Mouse (Mus musculus) right cerebral cortex, postnatal 4 days (tissue): Measurements from ENCODE around the gene Ptms.

Experiments
- DNase-seq: peaks from one replicate; pipeline ENCODE4 v3.0.0-alpha.2; 2022

Ptms gene

GRCm38 (mm10) chr6:124925941-124926340 lies 6.0 kb upstream of the Ptms start:
- DNase-seq = no peak

DNA sequence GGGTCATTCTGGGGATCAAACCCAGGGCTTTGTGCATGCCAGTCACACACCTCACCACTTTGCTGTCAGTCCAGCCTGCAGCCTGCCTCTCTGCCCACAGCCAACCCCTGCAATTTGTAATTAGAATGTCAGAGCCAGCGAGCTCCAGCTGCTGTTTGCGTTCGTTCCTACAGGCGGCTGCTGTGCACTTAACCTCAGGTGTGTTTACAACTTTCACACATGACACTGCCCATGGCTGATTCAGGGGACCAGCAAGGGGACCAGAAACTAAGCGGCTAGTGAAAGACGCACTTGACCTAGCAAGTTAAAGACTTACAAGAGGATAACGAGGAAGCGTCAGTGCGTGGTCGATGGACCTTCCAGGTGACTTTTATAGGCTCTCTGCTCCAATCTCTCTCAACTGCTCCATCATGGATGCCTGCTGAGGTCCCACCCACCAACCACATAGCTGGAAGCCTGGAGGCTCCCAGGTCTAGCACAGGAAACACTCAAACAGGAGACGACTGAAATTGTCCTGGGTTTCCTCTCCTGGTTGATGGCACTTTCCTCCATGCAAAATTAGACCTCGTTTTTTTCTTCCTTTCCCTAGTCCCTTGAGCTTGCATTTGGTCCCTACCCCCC lies 5.4 kb upstream of the Ptms start:
- no peak for DNase-seq

- DNase-seq = no peak
Observed at GRCm38 (mm10) chr6:124921539-124921938, 1.6 kb upstream of the Ptms start.

DNA sequence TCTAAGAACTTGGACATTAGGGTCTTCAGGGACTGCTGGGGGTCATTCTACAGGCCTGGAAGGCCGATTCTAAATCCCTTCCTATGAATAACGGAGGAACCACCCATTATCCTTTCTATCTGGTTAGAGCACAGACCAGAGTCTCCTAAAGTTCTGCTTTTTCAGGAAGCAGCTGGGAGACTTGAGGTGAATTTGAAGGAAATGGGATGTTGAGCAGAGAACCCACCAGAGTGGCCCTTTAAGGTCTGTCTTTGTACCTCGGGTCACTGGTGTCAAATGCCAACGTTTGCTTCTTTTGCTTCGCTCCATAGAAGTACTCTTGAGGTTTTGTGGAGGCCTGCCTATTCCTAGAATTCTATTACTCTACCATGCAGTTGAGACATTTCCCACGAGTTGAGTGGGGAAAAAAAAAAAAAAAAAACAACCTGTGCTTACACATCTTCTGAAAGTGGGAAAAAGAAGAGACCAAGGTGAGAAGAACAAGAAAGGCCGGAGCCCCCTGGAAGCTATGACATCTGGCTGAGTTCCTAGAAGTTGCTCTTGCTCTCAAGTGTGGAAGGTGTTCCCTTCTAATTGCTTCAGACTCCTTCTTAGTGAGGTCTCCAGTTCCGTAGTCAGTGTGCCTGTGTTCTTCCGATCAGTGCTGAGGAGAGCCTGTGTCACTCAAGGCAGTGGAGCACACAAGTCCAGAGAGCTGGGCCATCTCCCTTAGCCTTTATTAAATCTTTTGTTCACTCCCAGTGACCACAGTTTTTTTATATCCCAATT lies 599 bp upstream of the Ptms start:
- DNase-seq = no peak

DNA sequence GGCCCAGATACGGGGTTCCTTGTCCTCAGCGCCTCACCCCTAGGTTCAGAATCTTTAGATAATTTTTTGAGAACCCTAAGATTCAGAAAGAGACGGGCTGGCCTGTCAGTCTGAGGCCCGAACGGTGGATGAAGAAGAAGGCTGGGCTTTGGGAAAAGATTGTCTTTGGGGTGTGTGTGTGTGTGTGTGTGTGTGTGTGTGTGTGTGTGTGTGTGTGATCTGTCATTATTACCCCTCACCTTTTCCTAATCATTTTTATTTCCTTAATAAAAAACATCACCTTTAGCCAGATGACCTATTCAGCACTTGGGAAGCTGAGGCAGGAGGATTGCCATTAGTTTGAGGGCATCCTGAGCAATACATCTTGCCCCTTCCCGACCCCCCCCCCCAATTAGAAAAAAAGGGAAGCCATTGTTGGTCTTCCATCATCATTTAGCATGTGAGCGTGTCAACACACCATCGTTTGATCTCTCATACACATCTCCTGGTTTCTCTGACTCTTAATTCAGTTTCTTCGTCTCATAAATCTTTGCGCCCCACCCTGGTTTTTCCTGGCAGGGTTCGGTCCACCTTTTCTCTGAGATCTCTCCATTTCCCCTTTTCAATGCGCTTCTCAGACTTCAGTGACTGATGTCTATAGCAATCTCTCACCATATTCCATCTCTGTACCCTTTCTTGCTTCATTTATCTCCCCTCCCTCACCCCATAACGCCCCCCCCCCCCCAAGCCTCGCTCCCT lies 844 bp downstream of the Ptms start:
- no peak for DNase-seq

DNA sequence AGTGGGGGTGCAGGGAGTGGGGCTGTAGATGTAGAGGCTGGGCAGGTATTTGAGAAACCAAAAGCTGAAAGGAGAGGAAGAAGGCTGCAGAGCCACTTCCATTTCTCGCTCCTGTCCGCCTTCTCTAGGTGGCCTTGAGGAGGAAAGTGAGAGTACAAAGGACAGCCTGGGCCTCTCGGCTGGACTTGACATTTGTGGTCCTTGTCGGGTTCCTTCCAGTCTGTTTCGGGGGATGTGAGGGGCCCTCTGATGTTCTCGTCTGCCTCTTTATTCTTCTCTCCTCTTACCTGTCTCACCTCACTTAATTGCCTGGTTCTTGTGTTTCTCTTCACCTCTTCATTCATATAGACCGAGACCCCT lies 1.6 kb downstream of the Ptms start:
- DNase-seq = no peak

- peak; percentile 94 for DNase-seq
Observed at GRCm38 (mm10) chr6:124917518-124918330, 2.2 kb downstream of the Ptms start.

DNA sequence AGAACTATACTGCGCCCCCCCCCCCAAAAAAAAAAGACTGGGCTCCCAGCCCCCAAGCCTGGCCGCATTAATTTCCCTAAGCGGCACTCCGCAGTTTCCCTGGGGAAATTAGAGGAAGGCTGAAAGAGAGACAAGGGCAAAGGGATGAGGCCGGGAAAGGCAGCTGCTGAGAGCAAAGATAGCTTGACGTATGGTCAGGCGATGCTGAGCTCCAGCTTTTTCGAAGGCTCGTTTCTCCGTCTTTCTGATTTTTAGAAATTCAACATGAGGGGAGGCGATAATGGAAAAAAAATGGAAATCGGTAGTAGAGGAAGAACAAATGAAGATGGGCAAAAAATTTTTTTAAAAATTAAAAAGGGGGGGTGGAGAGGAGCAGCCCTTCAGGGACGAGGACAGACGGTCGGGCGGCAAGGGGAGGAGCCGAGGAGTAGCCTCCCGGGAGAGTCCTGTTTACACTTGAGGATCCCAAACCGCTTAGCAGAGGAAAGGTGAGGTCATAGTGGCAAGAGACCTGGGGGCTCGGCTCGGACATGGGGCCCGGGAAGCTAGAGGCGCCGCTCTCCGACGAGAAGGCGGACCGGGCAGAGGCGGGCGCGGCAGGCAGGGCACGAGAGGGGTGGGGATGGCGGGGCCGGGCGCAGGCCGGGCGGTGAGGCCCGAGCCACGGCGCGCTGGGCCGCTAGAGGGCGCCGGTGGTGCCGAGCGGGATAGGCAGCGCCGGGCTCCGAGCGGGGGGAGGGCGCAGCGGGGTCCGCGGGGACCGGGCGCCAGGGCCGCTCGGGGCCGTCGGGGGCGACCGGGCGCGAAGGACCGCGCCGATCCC lies 3.0 kb downstream of the Ptms start:
- peak; percentile 94 for DNase-seq

GRCm38 (mm10) chr6:124915942-124916694 lies 3.8 kb downstream of the Ptms start:
- no peak for DNase-seq

- no peak for DNase-seq
Observed at GRCm38 (mm10) chr6:124915160-124915941, 4.6 kb downstream of the Ptms start.

- no peak for DNase-seq
Observed at GRCm38 (mm10) chr6:124914511-124914910, 5.4 kb downstream of the Ptms start.

GRCm38 (mm10) chr6:124913721-124914285 lies 6.1 kb downstream of the Ptms start:
- DNase-seq = no peak

DNA sequence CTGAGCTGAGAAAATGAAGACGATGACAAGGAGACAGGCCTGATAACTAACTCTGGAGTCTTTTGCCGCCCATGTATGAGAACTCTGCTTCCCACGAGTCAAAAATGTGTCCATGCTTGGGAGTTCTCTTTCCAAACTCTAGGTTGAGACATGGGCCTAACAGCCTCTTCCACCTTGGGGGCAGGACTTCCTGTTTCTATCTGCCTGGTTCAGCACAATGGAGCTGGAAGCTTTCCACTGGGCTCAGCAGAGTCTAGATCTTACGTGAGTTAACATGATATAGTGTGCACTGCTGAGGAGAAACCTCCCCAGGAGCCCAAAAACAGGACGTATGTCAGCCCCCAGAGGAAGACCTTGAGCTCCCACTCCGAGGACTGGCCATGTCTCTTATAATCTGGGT lies 6.7 kb downstream of the Ptms start:
- DNase-seq = no peak

DNA sequence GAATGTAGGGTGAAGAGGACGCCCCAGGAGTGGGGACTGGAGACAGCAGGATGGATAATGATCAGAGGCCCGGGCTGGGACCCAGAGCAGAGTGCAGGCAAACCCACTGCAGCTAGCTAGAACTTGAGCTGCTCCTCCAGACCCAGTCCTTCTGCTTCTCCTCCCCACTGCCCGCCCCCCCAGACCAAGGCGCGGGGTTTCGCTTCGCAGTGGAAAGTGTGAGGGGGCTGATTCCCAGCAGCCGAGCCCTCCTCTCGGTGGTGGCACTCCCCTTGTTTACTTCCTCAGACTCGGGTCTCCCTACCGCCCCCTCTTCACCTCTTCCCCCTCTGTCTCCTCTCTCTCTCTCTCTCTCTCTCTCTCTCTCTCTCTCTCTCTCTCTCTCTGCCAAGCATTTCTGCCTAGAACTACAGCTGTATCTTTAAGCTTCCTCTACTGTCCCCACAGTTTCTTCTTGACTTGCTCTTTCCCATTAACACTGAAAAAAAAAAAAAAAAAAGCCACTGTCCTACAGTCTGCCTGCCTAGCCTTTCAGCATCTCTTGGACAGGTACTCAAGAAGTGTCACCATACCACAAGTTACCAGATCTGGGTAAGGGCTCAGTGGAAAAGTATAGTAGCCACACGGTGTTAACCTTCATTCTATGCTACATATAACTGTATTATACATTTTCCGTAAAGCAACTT lies 8.2 kb downstream of the Ptms start, which contains the start of gene Lag3:
Lag3 (minus strand) TSS at position 173 of the 686 bp plus-strand sequence.
- no peak for DNase-seq

GRCm38 (mm10) chr6:124910032-124910431 lies 9.9 kb downstream of the Ptms start:
- no peak for DNase-seq

DNA sequence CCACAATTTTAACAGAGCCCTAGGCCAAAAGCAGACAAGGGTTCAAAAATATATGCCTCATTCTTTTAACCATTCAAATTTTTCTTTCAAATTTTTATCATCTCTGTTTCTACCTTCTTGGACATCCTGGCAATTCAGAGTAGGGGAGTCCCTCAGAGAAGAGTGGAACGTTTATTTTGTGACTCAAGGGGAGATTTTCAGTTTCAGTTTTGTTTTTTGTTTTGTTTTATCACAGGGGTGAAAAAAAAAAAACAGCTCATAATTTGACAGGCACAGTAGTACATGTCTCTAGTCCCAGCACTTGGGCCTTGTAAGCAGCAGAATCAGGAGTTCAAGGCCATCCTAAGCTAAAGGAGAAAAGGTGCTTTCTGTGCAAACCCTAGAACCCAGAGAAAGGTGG lies 12.1 kb downstream of the Ptms start:
- DNase-seq = no peak

DNA sequence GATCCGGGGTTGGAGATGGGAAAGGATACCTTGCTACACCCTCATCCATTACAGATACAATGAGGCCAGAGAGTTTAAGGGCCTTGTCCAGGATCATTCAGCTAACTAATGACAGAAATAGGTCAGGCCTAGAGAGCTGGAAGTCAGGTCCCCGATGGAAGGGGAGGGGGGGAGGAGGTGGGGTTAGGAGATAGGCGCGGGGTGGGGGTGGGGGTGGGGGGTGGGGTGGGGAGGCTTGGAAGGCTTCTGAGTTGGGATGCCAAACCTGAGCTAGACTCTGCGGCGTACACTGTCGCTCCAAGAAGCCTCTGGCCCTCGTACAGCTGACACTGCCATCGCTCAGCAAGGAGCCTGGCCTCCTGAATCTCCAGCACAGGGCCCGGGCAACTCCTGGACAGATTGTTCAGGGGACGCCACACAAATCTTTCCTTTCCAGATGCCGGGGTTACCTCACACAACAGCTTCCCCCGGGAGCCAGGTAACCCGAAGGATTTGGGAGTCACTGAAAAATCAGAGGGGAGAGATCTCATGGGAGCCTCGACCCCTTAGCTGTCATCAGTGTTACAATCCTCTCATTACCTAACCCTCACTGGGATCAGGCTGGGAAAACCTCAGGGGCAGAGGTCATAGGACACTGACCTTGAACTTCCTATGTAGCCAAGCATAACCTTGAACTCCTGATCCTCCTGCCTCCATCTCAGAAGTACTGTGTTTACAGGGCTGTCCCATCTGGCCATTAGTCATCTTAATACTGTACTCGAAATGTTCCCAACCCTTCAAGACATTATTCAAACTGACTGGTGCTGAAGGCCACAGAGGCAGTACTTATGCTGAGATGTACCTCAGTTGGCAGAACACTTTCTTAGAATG lies 14.7 kb downstream of the Ptms start:
- DNase-seq = no peak

DNA sequence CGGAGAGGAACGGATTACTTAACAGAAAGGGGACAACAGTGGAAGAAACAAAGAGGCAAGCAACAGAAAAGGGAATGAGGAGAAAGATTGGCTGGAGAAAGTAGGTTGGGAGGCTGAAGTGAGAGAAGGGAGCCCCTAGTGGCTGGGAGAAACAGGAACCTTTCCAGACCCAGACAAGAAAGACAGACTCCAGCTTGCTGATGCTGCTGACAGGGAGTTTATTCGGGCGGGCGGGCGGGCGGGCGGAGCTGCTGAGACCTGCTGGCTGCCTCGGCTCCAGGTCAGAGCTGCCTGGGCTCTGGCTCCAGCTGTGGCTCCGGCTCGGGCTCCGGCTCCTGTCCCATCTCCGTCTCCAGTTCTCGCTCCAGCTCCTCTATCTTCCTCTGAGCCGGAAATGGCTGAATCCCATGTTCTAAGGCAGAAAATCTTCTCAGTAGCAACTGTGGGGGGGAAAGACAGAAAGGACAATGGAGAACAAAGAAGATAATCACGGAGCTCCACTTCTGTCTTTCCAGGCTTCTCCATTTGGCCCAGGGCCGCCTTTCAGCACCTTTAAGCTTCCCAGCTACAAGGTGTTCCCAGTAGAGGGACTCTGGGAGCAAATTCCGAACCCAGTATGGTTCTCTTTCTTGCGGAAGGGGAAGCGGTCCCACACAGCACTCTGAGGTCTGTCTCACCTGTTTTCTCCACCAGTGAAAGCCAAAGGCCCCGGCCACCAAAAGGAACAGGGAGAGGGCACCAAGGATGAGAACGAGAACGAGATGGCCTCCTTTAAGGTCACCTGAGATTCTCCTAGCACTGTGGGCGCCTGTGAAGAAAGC lies 15.5 kb downstream of the Ptms start:
- DNase-seq = peak; percentile 46
